Comparison of ENCODE assay signal across 16 mouse cellular contexts in the genomic region with DNA sequence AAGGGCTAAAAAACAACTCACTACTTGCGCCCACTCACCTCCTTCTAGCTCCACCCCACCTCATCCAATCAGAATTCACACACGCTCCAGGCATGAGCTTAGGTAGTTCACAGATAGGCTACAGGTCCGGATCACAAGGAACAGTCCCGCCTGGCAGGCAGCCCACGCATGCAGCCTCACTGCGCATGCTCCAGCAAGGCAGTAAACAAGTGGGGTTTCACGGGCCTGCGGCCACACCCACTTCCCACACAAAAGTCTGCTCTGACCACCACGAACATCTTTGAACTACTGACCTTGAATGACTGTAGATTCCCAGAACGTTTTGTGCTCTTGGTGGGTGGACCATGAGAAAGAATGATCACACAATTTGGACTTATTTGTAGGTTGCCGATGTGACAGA.
"Had no signal": no experiment of that assay in that cellular context is flagged by ENCODE, and none has a peak within 500 bp of the region (broad histone marks: within the 10 kb centered on the region; RNA-seq: fewer than 3 reads in every experiment).

No protein-coding gene starts in this region.

- H3K36me3 ChIP-seq: kidney, embryonic 15.5 days; limb, embryonic 13.5 days; liver, embryonic 15.5 days; midbrain, embryonic 13.5 days; neural tube, embryonic 12.5 days; stomach, embryonic 15.5 days had no signal

- H3K4me3 ChIP-seq: kidney, embryonic 15.5 days; limb, embryonic 13.5 days; liver, embryonic 15.5 days; midbrain, embryonic 13.5 days; myocyte; neural tube, embryonic 12.5 days; stomach, embryonic 15.5 days had no signal

- H3K27me3 ChIP-seq: kidney, embryonic 15.5 days; limb, embryonic 13.5 days; liver, embryonic 15.5 days; midbrain, embryonic 13.5 days; neural tube, embryonic 12.5 days; stomach, embryonic 15.5 days had no signal

- H3K4me2 ChIP-seq: kidney, embryonic 15.5 days; limb, embryonic 13.5 days; liver, embryonic 11.5 days; liver, embryonic 15.5 days; midbrain, embryonic 13.5 days; neural tube, embryonic 12.5 days; stomach, embryonic 15.5 days had no signal

- H3K9ac ChIP-seq: kidney, embryonic 15.5 days; limb, embryonic 13.5 days; liver, embryonic 15.5 days; midbrain, embryonic 13.5 days; neural tube, embryonic 12.5 days; stomach, embryonic 15.5 days had no signal

- H3K4me1 ChIP-seq: kidney, embryonic 15.5 days; liver, embryonic 15.5 days; midbrain, embryonic 13.5 days; neural tube, embryonic 12.5 days; stomach, embryonic 15.5 days had no signal

- H3K9me3 ChIP-seq: kidney, embryonic 15.5 days; limb, embryonic 13.5 days; liver, embryonic 15.5 days; midbrain, embryonic 13.5 days; neural tube, embryonic 12.5 days; stomach, embryonic 15.5 days had no signal

- DNase-seq: kidney, adult 2 months; kidney, postnatal 14 days; left cerebral cortex, postnatal 4 days; retina, postnatal 1 day; right cerebral cortex, postnatal 4 days; thymus, adult 18-20 months; thymus, postnatal 14 days had no signal

- H3K27ac ChIP-seq: kidney, embryonic 15.5 days; limb, embryonic 13.5 days; liver, embryonic 15.5 days; midbrain, embryonic 13.5 days; neural tube, embryonic 12.5 days; stomach, embryonic 15.5 days had no signal

- ATAC-seq: intestine, embryonic 16.5 days; midbrain, embryonic 13.5 days had no signal
